Mouse (Mus musculus): ENCODE results near the gene Gm20479. TPM values are rescaled to one million over a fixed set of nuclear protein-coding genes. Genes with fewer than 3 reads are reported as not detected.
A peak's percentile ranks its signal among the peaks of the same experiment; 100 is the strongest.

Gm20479 gene
- polyA plus RNA-seq, 2 experiments, result not detected

GRCm38 (mm10) chr7:27330709-27331540, 26.3 kb downstream of the Gm20479 start:
- Histone ChIP-seq H3K36me3 (ENCODE audit: control insufficient read depth, insufficient read depth, low read length) (peaks cover 5% of the 10 kb centered on the region; the same call in 1 of the 2 replicates), H3K9ac (ENCODE audit: low read depth, low read length, severe bottlenecking) (peak overlapping the region; percentile 40; the same call in 1 of the 2 replicates), H3K4me1 (ENCODE audit: control insufficient read depth, insufficient read depth, low read length) (peaks cover 49% of the 10 kb centered on the region), H3K27me3 (ENCODE audit: control insufficient read depth, insufficient read depth, low read length) (peaks cover 77% of the 10 kb centered on the region), H3K4me2 (replicated peaks; ENCODE audit: low read depth, low read length, severe bottlenecking) (peak overlapping the region; percentile 94), H3K9me3 (ENCODE audit: control insufficient read depth, low read length) (no peaks in the 10 kb centered on the region), H3K4me3 (replicated peaks; ENCODE audit: low read length) (peak overlapping the region; percentile 50), H3K27ac (replicated peaks; ENCODE audit: low read depth, low read length) (no peak overlapping the region; the same call in 1 of the 2 replicates)
- TF ChIP-seq POLR2A (IDR thresholded peaks at IDR 0.05; ENCODE audit: borderline replicate concordance, extremely low read depth, insufficient read depth, insufficient read length), result no peak
- DNase-seq (ENCODE audit: low spot score) (peak; percentile 93), ATAC-seq (ENCODE audit: low FRiP score, low read depth) (peak; percentile 58)
- WGBS, result under 1% methylated on average over 39 of the region's 39 CpGs

DNA sequence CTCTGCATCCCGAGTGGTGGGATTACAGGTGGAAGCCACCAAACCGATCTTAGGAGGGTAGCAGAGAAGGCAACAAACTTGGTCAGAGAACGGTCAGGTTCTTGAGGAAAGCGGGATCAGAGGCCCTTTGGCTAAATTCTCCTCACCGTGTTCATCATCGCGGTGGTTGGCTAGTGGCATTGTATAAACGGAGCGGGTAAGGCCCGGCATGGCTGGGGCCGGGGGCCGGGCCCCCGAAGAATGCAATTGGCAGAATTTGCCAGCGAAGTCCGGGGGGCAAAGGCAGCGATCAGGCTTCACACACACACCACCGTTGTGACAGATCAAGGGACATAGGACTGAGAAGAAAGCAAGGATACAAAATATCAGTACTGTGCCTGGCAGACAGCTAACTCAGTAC, 27.2 kb downstream of the Gm20479 start:
- no peak for DNase-seq (ENCODE audit: low spot score)
- Histone ChIP-seq H3K4me3 (replicated peaks; ENCODE audit: low read length) (peak overlapping the region; percentile 50; the same call in 1 of the 2 replicates), H3K4me1 (ENCODE audit: control insufficient read depth, insufficient read depth, low read length) (peaks cover 54% of the 10 kb centered on the region), H3K36me3 (ENCODE audit: control insufficient read depth, insufficient read depth, low read length) (peaks cover 5% of the 10 kb centered on the region; the same call in 1 of the 2 replicates), H3K9ac (ENCODE audit: low read depth, low read length, severe bottlenecking) (0 out of 2 replicates have a peak overlapping the region, but pooled peaks have one; percentile 34), H3K27me3 (ENCODE audit: control insufficient read depth, insufficient read depth, low read length) (peaks cover 77% of the 10 kb centered on the region), H3K27ac (replicated peaks; ENCODE audit: low read depth, low read length) (no peak overlapping the region), H3K4me2 (replicated peaks; ENCODE audit: low read depth, low read length, severe bottlenecking) (peak overlapping the region; percentile 94), H3K9me3 (ENCODE audit: control insufficient read depth, low read length) (no peaks in the 10 kb centered on the region)
- 24% methylated on average over 17 of the region's 17 CpGs for WGBS
- ATAC-seq (ENCODE audit: low FRiP score, low read depth), result no peak
- TF ChIP-seq POLR2A (IDR thresholded peaks at IDR 0.05; ENCODE audit: borderline replicate concordance, extremely low read depth, insufficient read depth, insufficient read length), result no peak

GRCm38 (mm10) chr7:27329326-27329947, 27.8 kb downstream of the Gm20479 start:
- no peaks in the 10 kb centered on the region for H3K9me3 ChIP-seq (ENCODE audit: control insufficient read depth, low read length)
- peaks cover 75% of the 10 kb centered on the region for H3K27me3 ChIP-seq (ENCODE audit: control insufficient read depth, insufficient read depth, low read length)
- peak overlapping the region; percentile 50 for H3K4me2 ChIP-seq (replicated peaks; ENCODE audit: low read depth, low read length, severe bottlenecking)
- H3K36me3 ChIP-seq (ENCODE audit: control insufficient read depth, insufficient read depth, low read length), result peaks cover 5% of the 10 kb centered on the region; the same call in 1 of the 2 replicates
- TF ChIP-seq POLR2A (IDR thresholded peaks at IDR 0.05; ENCODE audit: borderline replicate concordance, extremely low read depth, insufficient read depth, insufficient read length), result no peak
- peak overlapping the region; percentile 29 for H3K4me3 ChIP-seq (replicated peaks; ENCODE audit: low read length)
- peaks cover 52% of the 10 kb centered on the region for H3K4me1 ChIP-seq (ENCODE audit: control insufficient read depth, insufficient read depth, low read length)
- ATAC-seq (ENCODE audit: low FRiP score, low read depth), result peak; percentile 32; the same call in 1 of the 2 replicates
- H3K27ac ChIP-seq (replicated peaks; ENCODE audit: low read depth, low read length), result no peak overlapping the region
- DNase-seq (ENCODE audit: low spot score), result peak; percentile 91
- 8% methylated on average over 38 of the region's 45 CpGs for WGBS
- 0 out of 2 replicates have a peak overlapping the region, but pooled peaks have one; percentile 34 for H3K9ac ChIP-seq (ENCODE audit: low read depth, low read length, severe bottlenecking)

DNA sequence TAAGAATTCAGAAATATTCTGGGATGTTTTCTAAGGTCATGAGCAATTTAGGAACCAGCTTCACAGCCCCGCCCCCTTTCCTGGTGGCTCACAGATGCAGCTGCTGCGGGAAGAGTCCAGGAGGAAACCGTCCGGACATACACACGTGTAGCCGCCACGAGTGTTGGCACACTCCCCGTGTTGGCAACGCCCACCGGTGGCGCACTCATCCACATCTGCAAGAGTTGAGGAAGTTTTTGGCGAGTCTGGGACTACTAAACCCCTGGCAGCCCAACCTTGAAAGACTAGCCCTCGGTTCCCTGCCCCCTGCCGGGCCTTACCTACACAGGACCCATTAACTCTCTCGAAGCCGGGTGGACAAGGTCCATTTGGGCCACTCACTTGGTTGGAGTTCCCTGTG, 28.6 kb downstream of the Gm20479 start:
- ATAC-seq (ENCODE audit: low FRiP score, low read depth) (no peak), DNase-seq (ENCODE audit: low spot score) (no peak)
- no peak overlapping the region for H3K9ac ChIP-seq (ENCODE audit: low read depth, low read length, severe bottlenecking)
- H3K4me2 ChIP-seq (replicated peaks; ENCODE audit: low read depth, low read length, severe bottlenecking), result no peak overlapping the region
- H3K27ac ChIP-seq (replicated peaks; ENCODE audit: low read depth, low read length), result no peak overlapping the region
- H3K9me3 ChIP-seq (ENCODE audit: control insufficient read depth, low read length), result no peaks in the 10 kb centered on the region
- TF ChIP-seq POLR2A (IDR thresholded peaks at IDR 0.05; ENCODE audit: borderline replicate concordance, extremely low read depth, insufficient read depth, insufficient read length), result no peak
- no peak overlapping the region for H3K4me3 ChIP-seq (replicated peaks; ENCODE audit: low read length)
- peaks cover 44% of the 10 kb centered on the region for H3K4me1 ChIP-seq (ENCODE audit: control insufficient read depth, insufficient read depth, low read length)
- peaks cover 5% of the 10 kb centered on the region for H3K36me3 ChIP-seq (ENCODE audit: control insufficient read depth, insufficient read depth, low read length)
- WGBS, result 35% methylated on average over 16 of the region's 16 CpGs
- H3K27me3 ChIP-seq (ENCODE audit: control insufficient read depth, insufficient read depth, low read length), result peaks cover 67% of the 10 kb centered on the region

GRCm38 (mm10) chr7:27328161-27328560, 29.1 kb downstream of the Gm20479 start:
- DNase-seq (ENCODE audit: low spot score) (no peak), ATAC-seq (ENCODE audit: low FRiP score, low read depth) (no peak)
- Histone ChIP-seq H3K27me3 (ENCODE audit: control insufficient read depth, insufficient read depth, low read length) (peaks cover 65% of the 10 kb centered on the region), H3K4me2 (replicated peaks; ENCODE audit: low read depth, low read length, severe bottlenecking) (no peak overlapping the region), H3K36me3 (ENCODE audit: control insufficient read depth, insufficient read depth, low read length) (peaks cover 5% of the 10 kb centered on the region), H3K27ac (replicated peaks; ENCODE audit: low read depth, low read length) (no peak overlapping the region), H3K9me3 (ENCODE audit: control insufficient read depth, low read length) (no peaks in the 10 kb centered on the region), H3K4me1 (ENCODE audit: control insufficient read depth, insufficient read depth, low read length) (peaks cover 42% of the 10 kb centered on the region), H3K9ac (ENCODE audit: low read depth, low read length, severe bottlenecking) (no peak overlapping the region), H3K4me3 (replicated peaks; ENCODE audit: low read length) (no peak overlapping the region)
- TF ChIP-seq POLR2A (IDR thresholded peaks at IDR 0.05; ENCODE audit: borderline replicate concordance, extremely low read depth, insufficient read depth, insufficient read length), result no peak
- 84% methylated on average over 11 of the region's 11 CpGs for WGBS

Data from limb, embryonic 14.5 days (tissue).